Mouse (Mus musculus) midbrain, postnatal 0 days (tissue): Measurements from ENCODE around the gene Etv6. TPM values are rescaled to one million over a fixed set of nuclear protein-coding genes. Genes with fewer than 3 reads are reported as not detected.

Source experiments
- ATAC-seq: fragments of 200-750 bp; cut with Nextera tagmentation; 2 replicates; pipeline ENCODE4 v1.8.0; 2017; ENCODE audit warnings: moderate number of reproducible peaks, mild to moderate bottlenecking, moderate TSS enrichment, moderate library complexity; ENCODE audit not compliant: low FRiP score
- DNase-seq: peaks from one replicate; pipeline ENCODE4 v3.0.0-alpha.2; 2015; ENCODE audit warnings: low spot score
- H3K27ac ChIP-seq: fragments of 300-500 bp; sonication (generic); 2 replicates; pipeline ENCODE4 v1.5.1; 2014; ENCODE audit warnings: low read depth, mild to moderate bottlenecking, low read length, mixed read lengths
- H3K27me3 ChIP-seq: fragments of 300-500 bp; sonication (generic); 2 replicates; pipeline ENCODE4 v1.6.1; 2014; ENCODE audit warnings: low read length, control low read depth, mixed read lengths; ENCODE audit not compliant: insufficient read depth
- H3K36me3 ChIP-seq: fragments of 300-500 bp; sonication (generic); 2 replicates; pipeline ENCODE4 v1.6.1; 2014; ENCODE audit warnings: low read length, control low read depth, mixed read lengths; ENCODE audit not compliant: insufficient read depth
- H3K4me1 ChIP-seq: fragments of 300-500 bp; sonication (generic); 2 replicates; pipeline ENCODE4 v1.6.1; 2014; ENCODE audit warnings: mild to moderate bottlenecking, control low read depth, antibody characterized with exemption, low read length, mixed read lengths; ENCODE audit not compliant: insufficient read depth
- H3K4me2 ChIP-seq: fragments of 300-500 bp; sonication (generic); 2 replicates; pipeline ENCODE4 v1.6.1; 2014; ENCODE audit warnings: low read depth, mild to moderate bottlenecking, low read length, mixed read lengths; ENCODE audit not compliant: poor library complexity, severe bottlenecking
- H3K4me3 ChIP-seq: fragments of 300-500 bp; sonication (generic); 2 replicates; pipeline ENCODE4 v1.5.1; 2014; ENCODE audit warnings: low read depth, mild to moderate bottlenecking, low read length, moderate library complexity
- H3K9ac ChIP-seq: fragments of 300-500 bp; sonication (generic); replicated peaks from 2 replicates; pipeline ENCODE4 v1.6.1; 2014; ENCODE audit warnings: mild to moderate bottlenecking, low read length, moderate library complexity, mixed read lengths; ENCODE audit not compliant: poor library complexity, severe bottlenecking
- H3K9me3 ChIP-seq: fragments of 300-500 bp; sonication (generic); 2 replicates; pipeline ENCODE4 v1.6.1; 2016; ENCODE audit warnings: low read length, control low read depth
- CTCF ChIP-seq: IDR thresholded peaks from 2 replicates; pipeline ENCODE4 v1.5.1; 2016; ENCODE audit warnings: antibody characterized with exemption, mild to moderate bottlenecking
- WGBS: fragments of 180-500 bp; shearing (Covaris S2); extraction: QIAGEN DNeasy Blood & Tissue Kit; methylation state at CpG from one replicate; pipeline ENCODE4 v1.1.7; 2014; 5-methylcytosine and 5-hydroxymethylcytosine counted together
- polyA plus RNA-seq: library from polyadenylated mRNA; unstranded; fragments of >200 nt; fragmentation: Nextera tagmentation; extraction: Ambion mirVana; gene quantifications from 2 replicates; pipeline ENCODE4 v1.2.1, GENCODE M21; 2015
- total RNA-seq: library from RNA; depleted of rRNA; stranded (reverse); fragments of >200 nt; gene quantifications from 2 replicates; pipeline ENCODE4 v1.2.3, GENCODE M21; 2014

Gene Etv6
- total and polyA plus RNA-seq, 2 experiments from 2014 or later: 2.9 to 7.2 TPM

DNA sequence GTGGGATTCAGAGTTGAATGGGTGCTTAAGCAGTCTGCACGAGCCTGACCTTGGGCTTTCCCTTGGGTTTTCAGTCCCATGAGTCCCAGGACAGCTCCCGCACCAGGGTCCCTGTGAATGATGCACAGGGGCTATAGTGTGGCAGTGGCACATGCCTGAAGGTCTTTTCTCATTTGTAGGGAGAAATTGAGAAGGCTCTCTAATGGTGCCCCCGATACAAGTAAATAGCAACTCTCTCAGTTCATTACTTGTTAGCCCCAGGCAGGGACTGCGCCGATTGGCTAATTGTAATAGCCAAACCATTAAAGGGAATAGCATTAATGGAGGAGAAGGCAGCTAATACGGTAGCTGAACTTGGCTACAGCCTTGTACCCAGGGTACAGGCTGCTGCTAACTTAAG, 92.5 kb downstream of the Etv6 start:
- no peak overlapping the region for H3K4me2 ChIP-seq
- H3K27me3 ChIP-seq: no peaks in the 10 kb centered on the region
- H3K9me3 ChIP-seq: no peaks in the 10 kb centered on the region
- H3K36me3 ChIP-seq: no peaks in the 10 kb centered on the region
- no peak overlapping the region for H3K9ac ChIP-seq
- H3K4me3 ChIP-seq: no peak overlapping the region
- no peak for ATAC-seq
- H3K27ac ChIP-seq: no peak overlapping the region
- WGBS: 57% methylated on average over 6 of the region's 6 CpGs
- no peak for TF ChIP-seq CTCF
- no peaks in the 10 kb centered on the region for H3K4me1 ChIP-seq
- no peak for DNase-seq

DNA sequence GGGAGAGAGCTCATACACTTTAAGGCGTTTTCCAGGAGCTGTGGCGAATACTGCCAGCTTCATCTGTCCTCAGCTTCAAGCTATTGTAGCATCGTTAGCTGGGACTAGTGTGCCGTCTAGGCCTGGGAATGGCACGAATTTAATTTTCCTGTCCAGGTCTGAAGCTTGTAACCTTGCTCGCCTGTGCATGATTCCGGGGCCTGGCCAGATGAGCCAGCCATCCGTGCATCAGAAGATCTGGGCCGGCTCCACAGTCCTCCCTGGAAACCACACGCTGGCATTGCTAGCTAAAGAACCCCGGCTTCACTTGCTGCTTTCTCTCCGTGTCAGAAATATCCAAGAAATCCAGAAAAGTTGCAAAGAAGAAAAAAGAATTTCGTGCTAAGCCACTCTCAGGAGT, 93.1 kb downstream of the Etv6 start:
- ATAC-seq: no peak

DNA sequence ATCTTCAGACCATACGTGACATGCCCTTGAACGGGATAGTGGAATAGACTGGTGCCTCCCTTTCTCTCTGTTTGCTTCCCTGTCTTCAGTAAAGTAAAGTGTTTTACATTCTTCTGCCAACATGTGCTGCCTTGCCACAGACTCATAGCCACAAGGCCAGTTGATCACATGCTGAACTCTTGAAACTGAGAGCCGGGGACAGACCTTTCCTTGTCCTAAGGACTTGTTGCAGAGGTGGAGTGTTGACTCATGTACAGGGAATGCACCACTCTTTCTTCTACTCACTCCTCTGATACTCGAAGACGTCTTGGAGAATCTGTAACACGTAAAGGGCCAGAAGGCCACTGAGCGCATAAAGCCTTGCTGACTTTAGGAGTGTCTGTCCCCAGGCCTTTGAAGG, 94.3 kb downstream of the Etv6 start:
- H3K9me3 ChIP-seq: no peaks in the 10 kb centered on the region
- TF ChIP-seq CTCF: no peak
- no peaks in the 10 kb centered on the region for H3K4me1 ChIP-seq
- ATAC-seq: no peak
- no peaks in the 10 kb centered on the region for H3K36me3 ChIP-seq
- DNase-seq: no peak
- H3K4me2 ChIP-seq: no peak overlapping the region
- H3K9ac ChIP-seq: no peak overlapping the region
- 98% methylated on average over 7 of the region's 7 CpGs for WGBS
- no peak overlapping the region for H3K27ac ChIP-seq
- H3K27me3 ChIP-seq: no peaks in the 10 kb centered on the region
- H3K4me3 ChIP-seq: no peak overlapping the region

More for the DNA sequence above, 93.1 kb downstream of the Etv6 start:
- H3K9me3 ChIP-seq: no peaks in the 10 kb centered on the region
- TF ChIP-seq CTCF: no peak
- H3K9ac ChIP-seq: no peak overlapping the region
- H3K4me2 ChIP-seq: no peak overlapping the region
- no peaks in the 10 kb centered on the region for H3K36me3 ChIP-seq
- H3K4me3 ChIP-seq: no peak overlapping the region
- DNase-seq: no peak
- no peaks in the 10 kb centered on the region for H3K4me1 ChIP-seq
- 79% methylated on average over 13 of the region's 13 CpGs for WGBS
- H3K27me3 ChIP-seq: no peaks in the 10 kb centered on the region
- no peak overlapping the region for H3K27ac ChIP-seq

DNA sequence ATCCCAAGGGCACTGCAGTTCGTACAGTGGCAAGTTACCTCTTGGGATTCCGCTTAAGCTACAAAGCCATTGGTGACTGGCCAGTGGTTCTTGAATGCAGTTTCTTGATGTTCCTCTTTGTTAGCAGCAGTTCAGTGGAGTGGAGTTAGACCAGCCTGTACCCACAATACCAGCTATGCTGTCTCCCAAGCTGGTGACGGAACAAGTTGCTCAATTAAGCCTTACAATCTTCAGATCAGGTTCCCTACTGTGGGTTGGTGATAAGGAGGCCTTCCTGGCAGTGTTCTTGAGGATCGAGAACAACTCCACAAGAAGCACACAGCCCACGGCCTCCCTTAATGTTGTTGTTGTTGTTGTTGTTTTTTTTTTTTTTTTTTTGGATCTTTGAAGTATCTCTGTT, 95.3 kb downstream of the Etv6 start:
- no peak for TF ChIP-seq CTCF
- WGBS: 94% methylated on average over 5 of the region's 5 CpGs
- Histone ChIP-seq H3K9me3 (no peaks in the 10 kb centered on the region), H3K27me3 (no peaks in the 10 kb centered on the region), H3K4me2 (no peak overlapping the region), H3K4me1 (no peaks in the 10 kb centered on the region), H3K27ac (no peak overlapping the region), H3K9ac (no peak overlapping the region), H3K36me3 (no peaks in the 10 kb centered on the region), H3K4me3 (no peak overlapping the region)
- ATAC-seq (no peak), DNase-seq (no peak)

DNA sequence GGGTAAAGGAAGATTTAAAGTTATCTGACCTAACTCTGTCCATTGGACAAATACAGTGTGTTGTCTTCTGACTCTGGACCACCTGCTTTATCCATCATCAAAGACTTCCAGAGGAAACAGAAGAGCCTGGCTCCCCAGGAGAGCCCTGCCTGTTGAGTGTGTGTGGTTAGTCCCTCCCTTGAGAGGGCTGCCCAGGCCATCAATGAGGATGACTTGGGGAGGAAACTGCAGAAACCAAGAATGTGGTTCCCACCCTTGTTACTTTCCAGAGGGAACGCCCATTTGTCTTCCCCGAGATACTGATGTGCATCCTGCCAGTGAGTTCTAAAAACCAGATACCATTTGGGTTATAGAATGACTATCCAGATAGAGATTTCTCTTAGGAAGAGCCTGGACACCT, 96.1 kb downstream of the Etv6 start:
- no peak overlapping the region for H3K27ac ChIP-seq
- no peak overlapping the region for H3K4me3 ChIP-seq
- H3K27me3 ChIP-seq: no peaks in the 10 kb centered on the region
- H3K4me1 ChIP-seq: no peaks in the 10 kb centered on the region
- no peak for TF ChIP-seq CTCF
- no peaks in the 10 kb centered on the region for H3K36me3 ChIP-seq
- ATAC-seq: no peak
- no peak overlapping the region for H3K9ac ChIP-seq
- no peak for DNase-seq
- no peaks in the 10 kb centered on the region for H3K9me3 ChIP-seq
- WGBS: 89% methylated on average over 2 of the region's 2 CpGs
- no peak overlapping the region for H3K4me2 ChIP-seq

DNA sequence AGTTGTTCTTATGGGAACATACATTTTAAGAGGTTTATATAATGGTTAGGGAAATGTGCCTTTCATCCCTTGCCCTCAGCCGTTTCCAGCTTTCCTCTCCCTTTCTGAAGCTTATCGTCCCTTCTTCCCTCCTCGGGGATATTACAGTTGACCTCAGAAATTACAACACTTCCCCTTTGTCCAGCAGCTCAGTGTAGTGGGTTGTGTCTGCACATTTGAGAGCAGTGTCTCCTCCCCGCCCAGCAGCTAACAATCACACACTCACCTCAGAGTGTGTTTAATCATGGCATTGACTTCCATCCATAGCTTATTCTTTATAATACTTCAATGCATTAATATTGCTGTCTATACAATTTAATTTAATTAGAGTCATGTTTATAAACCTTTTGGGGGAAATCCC, 98.3 kb downstream of the Etv6 start:
- Histone ChIP-seq H3K27ac (no peak overlapping the region), H3K4me1 (no peaks in the 10 kb centered on the region), H3K27me3 (no peaks in the 10 kb centered on the region), H3K4me3 (no peak overlapping the region), H3K9me3 (no peaks in the 10 kb centered on the region), H3K4me2 (no peak overlapping the region), H3K36me3 (no peaks in the 10 kb centered on the region), H3K9ac (no peak overlapping the region)
- ATAC-seq: no peak
- 63% methylated on average over 4 of the region's 4 CpGs for WGBS
- DNase-seq: no peak
- no peak for TF ChIP-seq CTCF
